Mouse (Mus musculus): Measurements from ENCODE around the gene Mapk1.

DNA sequence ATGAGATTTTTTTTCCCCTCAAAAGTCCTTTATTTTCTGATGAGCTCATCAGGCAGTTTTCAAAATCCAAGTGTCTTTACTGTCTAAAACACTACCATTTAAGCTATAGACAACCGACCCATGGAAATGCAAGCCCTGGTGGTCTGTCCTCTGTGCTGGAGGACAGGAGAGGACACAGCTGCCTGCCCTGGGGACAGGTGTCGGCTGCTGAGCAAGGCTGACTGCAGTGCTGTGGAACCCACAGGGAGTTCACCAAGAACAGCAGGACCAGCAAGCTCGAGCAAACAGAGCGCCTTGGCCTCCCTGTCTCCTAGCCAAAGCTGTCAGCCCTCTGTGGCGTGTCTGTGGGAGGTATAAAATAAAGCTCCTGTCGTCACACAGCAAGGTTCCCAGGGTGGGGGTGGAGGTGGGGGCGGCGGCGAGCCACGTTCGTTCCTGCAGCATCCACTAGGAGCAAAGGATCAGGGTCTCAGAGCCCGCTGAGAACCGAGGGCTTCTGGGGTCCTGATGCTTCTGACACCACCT, 103.5 kb downstream of the Mapk1 start:
- TF ChIP-seq CTCF (IDR thresholded peaks at IDR 0.05; ENCODE audit: extremely low read depth, insufficient read length, insufficient replicate concordance, low read depth, low read length) (no peak), POLR2A (IDR thresholded peaks at IDR 0.05; ENCODE audit: low read depth, low read length) (no peak)

All from small intestine, adult 2 months (tissue).